Mouse (Mus musculus): Measurements from ENCODE around the gene Fam50a. TPM values are rescaled to one million over a fixed set of nuclear protein-coding genes. Genes with fewer than 3 reads are reported as not detected.
A peak's percentile ranks its signal among the peaks of the same experiment; 100 is the strongest.

Gene Fam50a
- 58.4 and 60.2 TPM in 2 replicates for polyA plus RNA-seq (2015; fragmentation: Nextera tagmentation; extraction: Ambion mirVana)

DNA sequence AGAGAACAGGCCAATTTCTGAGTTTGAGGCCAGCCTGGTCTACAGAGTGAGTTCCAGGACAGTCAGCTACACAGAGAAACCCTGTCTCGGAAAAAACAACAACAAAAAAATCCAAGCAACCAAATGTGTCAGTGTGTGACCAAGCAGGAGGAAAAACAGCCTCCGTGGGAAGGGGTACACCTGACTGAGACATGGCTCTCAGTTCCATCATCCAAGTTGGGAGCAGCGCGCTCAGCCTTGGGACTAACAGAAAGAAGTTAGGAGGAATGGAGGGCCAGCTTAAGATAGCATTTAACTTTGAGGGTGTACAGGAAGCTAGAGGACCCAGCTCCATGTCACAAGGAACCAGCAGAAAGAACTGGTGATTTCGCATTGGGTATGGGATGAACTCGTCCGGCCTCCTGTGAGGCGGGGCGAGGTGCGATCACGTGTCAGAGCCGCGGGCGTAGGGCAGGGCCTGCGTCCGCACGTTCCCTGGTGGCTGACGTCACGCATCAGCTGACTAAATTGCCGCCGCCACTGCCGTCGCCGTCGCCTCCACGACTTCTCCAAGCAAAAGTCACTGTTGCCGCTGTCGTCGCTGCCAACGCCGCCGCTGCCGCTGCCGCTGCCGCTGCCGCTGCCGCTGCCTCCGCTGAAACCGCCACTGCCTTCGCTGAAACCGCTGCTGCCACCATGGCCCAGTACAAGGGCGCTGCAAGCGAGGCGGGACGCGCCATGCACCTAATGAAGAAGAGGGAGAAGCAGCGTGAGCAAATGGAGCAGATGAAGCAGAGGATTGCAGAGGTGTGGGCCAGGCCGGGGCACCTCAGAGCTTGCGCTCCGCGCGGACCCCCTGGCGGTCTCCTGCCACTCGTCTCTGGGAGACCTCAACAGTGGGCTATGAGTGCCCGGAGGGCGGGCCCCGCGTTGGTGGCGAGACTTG is at the start of gene Fam50a:
Gene Fam50a (plus strand): TSS at position 494 of the 925 bp plus-strand sequence.
- peak; percentile 89 for DNase-seq (ENCODE audit: low spot score)

DNA sequence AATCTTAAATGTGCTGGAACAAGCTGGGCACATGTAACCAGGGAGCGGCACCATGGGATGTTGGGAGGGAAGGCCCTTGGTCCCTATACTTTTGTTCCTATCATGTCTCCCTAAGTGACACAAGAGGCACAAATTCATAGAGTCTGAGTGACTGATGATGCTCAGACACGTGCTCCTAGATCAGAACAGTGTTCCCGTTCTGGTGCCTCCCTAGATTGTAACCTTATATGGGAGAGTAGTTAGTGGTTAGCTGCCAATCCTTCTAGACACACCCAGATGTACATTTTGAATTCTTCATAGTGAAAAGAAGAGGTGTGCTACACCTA is 43.1 kb upstream of the Fam50a start:
- DNase-seq (ENCODE audit: low spot score), result no peak

DNA sequence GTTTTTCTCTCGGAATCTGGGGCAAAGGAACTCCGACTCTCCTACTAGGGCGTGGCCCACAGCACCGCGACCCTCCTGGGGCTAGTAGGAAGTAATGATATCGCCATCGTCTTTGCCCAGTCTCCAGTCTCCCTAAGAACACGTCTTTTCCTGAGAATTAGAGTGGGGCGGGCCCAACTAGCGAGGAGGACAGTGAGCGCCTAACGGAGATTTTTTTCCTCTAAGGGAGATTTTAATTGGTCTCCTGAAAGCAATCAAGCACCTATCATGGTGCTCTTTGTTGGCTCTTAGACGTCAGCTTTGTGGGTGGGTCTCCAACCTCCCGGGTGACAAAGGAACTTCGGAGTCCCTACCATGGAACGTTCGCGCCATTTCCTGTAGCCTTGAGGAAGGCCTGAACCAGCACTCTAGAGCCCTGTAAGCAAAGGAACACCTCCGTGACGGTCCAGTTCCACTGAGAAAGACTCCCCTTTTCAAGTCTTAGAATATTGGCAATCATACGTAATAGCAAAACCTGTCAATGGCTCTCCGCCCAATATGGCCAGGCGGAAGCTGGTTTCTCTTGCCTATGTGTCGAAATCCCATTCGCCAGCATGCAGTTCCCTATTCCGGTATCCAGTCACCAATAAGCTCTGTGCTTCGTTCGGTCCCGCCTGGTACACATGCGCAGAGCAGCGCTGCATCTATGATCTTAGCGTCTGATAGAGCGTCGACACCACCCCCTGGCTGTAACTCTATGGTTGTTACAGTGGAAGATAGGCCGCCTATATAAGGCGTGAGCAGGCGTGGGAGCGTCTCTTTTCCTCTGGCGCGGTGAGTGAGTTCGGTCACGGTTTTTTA is 42.6 kb upstream of the Fam50a start, which contains the start of gene Rpl10:
Gene Rpl10 (plus strand): TSS at position 751 of the 840 bp plus-strand sequence.
- DNase-seq (ENCODE audit: low spot score), result peak; percentile 96

DNA sequence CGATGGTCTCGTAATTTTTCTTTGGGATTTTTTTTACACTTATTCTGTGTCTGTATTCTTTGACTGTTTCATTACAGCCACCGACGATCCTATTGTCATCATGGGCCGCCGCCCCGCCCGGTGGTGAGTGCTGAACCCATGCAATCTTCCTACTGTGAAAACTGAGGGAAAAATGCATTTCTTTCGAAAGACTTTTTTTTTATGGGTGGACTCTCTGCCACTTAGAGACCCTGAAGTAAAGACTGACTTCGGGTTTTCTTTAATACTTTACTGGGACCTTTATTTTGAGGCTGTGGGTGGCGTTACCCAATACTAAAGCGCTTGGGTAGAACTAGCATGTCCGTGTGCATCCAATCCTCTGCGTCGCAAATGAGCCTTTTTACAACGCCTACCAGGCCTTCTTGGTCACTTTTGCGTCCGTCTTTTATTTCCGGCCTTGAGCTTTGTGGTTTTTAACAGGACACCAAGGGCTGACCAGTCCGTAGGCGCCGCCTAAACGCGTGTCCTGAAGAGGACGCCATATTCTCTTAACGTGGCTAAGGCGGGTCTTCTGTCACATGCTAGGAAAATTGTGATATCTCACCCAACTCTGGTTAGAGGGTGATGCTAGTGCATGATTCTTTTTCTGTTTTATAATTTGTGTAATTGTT is 41.8 kb upstream of the Fam50a start:
- DNase-seq (ENCODE audit: low spot score), result peak; percentile 18

DNA sequence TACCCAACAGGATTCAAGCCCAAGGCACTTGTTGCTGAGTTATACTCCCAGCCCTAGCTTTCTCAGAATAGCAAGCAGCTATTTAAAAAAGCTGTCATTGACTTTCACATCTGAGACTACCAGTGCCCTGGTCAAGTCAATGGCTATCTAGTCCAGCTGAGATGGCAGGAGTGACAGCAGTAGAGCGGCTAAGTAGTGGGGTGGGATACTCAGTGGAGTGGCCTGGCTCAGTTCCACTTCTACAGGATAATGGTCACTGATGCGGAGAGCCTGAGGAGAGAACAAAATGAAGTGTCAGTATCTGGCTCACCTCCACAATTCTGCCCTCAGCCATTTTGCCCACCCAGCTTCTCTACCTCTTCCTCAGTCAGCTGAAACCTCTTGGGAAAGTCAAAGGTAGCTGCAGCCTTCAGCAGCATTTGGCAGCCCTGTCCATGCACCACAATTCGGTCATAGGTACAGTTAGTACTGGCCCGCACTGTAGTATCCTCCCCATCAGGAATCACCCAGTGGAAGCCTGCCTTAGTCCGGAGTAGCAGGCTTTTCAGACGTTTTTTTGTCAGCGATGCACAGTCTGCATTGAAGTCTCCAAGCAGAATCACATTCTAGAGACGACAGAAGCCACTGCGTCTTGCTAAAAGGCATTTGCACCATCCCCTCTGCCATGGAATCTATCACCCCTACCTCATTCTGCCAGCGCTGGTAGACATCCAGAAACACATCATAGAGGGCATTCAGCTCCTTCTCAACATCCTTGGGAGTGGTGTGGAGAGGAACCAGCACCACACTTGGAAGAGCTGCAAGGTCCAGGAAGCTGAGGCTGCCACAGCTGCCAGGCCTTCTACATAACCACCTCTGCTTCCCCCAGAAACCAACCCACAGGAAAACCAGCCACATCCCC is 39.2 kb upstream of the Fam50a start:
- DNase-seq (ENCODE audit: low spot score), result no peak

DNA sequence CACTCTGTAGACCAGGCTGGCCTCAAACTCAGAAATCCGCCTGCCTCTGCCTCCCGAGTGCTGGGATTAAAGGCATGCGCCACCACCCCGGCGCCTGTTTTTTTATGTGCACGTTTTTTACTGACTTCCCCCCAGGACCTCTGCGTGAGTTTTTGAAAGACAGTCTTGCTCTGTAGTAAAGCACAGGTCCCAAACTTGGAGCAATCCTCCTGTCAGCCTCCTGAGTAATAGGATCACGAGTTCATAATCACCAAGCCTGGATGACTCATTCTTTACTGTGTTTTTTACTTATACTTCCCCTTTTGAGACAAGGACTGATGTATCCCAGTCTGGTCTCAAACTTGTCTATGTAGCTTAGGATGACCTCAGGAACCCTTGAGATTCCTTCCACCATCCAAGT is 34.9 kb upstream of the Fam50a start:
- no peak for DNase-seq (ENCODE audit: low spot score)

DNA sequence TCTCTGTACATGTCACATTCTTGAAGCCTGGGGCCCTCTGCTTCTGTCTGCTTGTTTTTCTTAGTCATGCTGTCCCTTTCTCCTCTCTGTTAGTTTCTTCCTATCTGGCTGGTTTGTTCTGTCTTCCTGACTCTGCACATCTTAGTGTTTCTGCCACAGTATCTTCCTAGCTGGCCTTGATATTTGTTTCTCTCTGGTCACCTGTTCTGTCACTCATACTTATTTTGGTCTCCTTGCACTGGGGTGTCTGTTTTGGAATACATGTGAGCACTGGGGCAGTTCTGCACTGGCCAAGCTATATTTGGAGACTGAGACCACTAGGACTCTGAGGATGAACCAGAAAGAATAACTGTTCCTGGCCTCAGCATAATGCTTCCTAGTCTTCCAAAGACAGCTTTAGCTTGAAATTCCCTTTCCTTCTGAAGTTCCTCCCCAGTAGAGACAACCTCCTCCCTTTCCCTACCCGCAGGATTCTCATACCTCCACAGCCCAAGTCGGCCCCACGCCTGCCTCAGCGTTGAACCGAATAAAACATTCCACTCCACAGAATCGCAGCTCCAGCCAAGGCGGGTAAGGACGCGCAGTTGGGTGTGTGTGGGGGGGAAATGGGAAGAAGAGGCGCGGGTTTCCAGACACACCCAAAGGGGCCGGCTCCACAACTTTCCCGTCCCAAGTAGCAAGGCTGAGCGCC is 31.6 kb upstream of the Fam50a start:
- DNase-seq (ENCODE audit: low spot score), result no peak

DNA sequence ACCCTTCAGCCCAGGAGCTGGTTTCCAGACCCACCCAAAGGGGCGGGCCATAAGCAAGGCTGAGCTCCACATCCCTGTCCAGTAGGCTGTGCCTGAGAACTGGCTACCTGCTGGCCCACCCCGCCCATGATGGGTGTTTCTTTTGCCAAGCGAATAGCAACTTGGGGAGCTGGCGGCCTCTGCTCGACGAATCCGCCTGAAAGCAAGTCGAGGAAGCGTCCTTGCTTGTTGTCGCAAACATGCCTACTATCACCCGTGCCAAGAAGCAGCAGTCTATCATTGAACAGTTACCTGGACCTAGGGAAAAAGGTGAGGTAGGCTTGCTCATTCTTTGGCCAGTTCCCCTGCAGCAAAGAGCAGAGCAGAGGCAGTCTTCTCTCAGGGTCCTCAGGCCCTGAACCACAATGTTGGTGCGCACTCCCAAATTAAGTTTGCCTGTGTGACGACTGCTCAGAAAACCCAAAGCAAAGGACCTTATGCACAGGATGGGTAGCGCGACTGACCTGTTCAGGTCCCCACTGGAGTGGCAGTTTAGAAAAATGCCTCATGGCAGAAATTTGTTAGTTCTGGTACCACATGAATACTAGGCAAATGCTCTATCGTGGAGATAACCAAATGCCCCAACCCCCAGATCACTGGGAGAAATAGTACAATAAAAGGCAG is 31.0 kb upstream of the Fam50a start, which contains the start of the genes Taz and Dnase1l1:
Gene Taz (plus strand): TSS at position 181 of the 663 bp plus-strand sequence.
Gene Dnase1l1 (minus strand): TSS at position 606 of the 663 bp plus-strand sequence.
- DNase-seq (ENCODE audit: low spot score), result peak; percentile 54

DNA sequence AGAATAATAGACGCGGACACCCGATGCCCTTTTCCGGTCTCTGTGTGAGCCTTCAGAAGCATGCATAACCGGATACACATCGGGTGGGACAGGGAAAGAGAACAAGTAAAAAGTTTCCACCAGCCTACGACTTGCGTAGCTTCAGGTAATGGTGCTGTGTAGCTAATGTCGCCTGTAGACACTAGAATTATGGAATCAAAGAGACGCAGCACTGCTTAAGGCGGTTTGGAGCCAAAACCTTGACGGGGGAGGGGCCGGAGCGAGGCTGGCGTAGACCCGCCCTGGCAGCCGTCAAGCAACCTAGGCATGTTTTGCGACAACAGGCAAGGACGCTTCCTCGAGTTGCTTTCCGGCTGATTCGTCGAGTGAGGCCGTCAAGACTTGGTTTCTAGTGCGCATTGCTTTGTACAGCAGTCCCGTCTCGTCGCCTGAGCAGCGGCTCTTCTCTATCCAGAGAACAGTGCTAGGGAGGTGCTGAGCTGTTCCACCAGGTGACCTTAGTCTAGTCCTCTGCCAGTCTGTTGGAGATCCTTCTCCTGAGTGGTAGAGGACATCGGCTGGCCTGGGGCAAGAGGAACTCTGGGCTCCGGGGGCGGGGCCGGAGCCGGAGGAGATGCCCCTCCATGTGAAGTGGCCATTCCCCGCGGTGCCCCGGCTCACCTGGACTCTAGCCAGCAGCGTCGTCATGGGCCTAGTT is 30.3 kb upstream of the Fam50a start:
- peak; percentile 88 for DNase-seq (ENCODE audit: low spot score)

DNA sequence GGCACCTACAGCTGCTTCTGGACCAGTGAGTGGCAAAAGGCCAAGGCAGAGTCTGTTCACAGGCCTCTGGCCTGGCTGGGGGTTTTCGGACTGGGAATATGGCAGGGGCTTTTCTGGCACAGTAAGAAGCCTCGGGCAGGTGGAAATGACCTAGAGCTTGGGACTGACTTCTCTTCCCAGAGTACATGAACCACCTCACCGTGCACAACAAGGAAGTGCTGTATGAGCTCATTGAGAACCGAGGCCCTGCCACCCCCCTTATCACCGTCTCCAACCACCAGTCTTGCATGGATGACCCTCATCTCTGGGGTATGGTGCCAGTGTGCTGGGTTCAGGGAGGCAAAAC is 29.8 kb upstream of the Fam50a start:
- DNase-seq (ENCODE audit: low spot score), result no peak

DNA sequence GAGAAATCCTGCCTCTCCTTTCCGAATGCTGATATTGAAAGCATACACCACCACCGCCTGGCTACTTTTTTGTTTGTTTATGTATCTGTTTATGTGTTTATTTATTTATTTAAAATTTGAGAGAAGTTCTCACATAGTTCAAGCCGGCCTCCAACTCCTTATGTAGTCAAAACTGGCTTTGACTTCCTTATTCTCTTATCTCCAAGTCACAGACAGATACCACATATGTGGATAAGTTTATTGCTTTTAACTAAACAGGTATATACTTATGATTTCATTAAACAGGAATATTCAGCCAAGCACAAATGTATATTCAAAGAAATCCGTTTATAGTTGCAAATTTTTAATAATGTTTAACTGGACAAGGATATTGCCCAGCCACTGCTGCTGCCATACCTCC is 19.4 kb upstream of the Fam50a start:
- DNase-seq (ENCODE audit: low spot score), result no peak

DNA sequence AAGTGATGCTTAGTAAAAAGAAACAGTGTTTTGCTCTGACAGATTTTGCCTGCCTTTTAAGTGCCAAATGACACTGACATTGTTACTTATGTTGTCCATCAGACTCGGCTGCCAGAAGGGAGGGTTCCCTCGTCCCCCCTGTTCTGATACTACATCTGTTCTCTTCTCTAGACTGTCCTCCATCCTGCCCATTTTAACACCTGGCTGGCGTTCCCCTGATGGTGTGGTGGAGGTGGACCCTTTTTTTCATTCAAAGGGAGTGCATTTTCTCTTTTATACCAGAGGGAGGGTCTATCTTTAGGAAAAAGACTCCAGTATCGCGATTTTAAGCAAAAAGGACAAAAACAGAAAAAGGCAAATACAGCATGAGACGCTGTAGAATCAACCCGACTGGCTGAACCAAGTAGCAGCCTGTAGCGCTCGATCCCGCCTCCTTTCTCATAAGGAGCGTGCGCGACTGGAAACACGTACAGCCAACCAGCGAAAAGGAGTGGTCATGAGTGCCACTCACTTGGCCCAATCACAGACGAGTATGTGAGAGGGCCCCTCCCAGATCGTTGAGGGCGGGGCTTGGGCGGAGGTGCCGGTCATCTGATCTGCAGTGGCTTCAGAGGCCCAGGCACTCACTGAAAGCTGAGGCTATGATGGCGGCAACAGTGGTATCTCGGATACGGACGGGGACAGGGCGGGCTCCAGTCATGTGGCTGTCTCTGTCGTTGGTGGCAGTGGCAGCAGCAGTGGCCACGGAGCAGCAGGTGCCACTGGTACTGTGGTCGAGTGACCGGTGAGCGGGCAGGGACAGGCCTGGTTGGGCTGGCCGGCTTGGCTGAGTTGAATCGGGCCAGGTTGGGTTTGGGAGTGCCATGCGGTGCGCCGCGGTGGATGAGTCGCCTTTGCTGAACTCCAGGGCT is 16.0 kb upstream of the Fam50a start, which contains the start of gene Atp6ap1:
Gene Atp6ap1 (plus strand): TSS at position 560 of the 911 bp plus-strand sequence.
- DNase-seq (ENCODE audit: low spot score), result peak; percentile 88

DNA sequence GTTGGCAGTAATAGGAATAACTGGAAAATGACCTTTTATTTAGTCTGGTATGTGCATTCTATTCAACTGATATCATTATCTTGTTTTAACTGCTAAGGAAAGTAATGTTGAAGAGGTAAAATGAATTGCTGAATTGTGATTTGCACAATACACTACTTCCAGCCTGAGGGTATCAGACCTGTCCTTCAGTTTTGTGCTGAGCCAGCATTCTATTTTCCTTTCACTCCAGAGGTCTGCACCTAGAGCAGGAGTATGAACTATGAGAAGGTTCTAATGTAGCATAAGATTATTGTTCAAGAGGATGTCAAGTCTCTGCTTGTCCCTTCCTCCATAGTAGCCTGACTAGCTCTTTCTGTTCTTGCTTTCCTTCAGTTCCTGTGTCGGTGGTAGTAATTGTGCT is 14.5 kb upstream of the Fam50a start:
- no peak for DNase-seq (ENCODE audit: low spot score)

DNA sequence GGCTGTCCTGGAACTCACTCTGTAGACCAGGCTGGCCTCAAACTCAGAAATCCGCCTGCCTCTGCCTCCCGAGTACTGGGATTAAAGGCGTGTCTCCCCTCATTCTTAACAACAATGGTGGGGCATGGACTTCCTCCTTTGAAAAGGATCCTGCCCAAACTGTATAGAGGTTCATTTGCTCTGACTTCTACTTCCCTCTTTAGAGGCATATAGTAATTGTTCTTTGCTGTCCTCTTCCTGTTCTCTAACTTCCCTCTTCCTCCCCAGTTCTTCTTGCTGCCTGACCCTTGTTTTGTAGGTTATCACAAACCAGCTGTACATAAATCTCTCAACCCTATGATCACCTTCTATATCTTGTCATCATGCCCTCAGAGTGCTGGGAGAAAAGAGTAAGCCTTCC is 13.1 kb upstream of the Fam50a start:
- no peak for DNase-seq (ENCODE audit: low spot score)

DNA sequence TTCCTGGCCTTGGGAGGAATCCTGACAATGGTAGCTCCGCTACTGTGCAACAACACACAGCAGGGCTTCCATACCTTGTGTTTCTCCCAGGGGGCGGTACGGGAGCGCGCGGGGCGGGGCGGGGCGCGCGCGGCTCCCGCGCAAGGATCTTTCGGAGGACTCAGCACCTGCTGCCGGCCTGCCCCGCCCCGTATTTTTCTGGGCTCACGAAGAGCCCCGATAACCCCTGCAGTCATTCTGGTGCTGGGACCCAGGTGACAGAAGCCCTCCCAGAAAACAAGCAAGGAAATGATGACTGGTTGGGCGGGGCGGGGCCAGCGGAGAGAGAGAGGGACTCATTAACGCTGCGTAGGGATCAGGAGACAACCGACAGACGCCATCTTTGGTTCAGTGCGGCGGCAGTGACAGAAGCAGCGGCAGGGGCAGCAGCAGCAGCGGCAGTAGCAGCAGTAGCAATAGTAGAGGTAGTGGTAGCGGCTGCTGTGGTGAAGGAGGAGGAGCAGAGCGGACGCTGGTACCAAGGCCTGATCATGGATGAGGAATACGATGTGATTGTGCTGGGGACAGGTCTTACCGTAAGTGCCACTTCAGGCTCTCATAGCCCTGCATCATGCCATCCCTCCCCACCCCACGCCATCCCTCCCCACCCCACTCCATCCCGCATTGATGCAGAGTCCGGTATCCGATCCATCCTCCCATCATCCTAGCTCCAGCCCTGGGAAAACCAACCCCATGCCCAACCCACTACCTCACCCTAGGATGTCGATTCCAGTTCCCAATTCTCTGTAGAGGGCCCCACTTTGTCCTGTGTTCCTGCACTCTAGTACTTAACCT is 7.7 kb upstream of the Fam50a start, which contains the start of gene Gdi1:
Gene Gdi1 (plus strand): TSS at position 132 of the 834 bp plus-strand sequence.
- DNase-seq (ENCODE audit: low spot score), result peak; percentile 85

DNA sequence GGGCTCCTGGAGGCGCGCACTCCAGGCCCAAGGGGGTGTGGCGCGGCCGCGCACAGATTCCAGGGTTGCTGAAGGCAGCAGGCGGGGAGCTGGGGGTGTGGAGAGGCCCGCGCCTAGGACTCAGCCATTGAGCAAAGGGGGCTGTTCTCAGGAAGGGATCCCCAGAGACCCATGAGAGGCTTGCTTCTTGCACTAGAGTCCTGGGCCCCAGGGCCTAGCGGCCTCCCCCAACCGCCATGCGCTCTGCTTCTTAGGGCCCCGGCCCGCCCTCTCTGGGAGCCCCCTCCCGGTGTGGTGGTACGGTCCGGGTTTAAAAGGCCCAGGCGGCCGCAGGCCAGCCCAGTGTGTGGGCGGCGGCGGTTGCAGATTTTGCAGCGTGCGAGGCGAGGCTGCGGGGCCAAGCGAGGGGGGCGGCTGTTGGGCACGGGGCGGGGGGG is 15.9 kb downstream of the Fam50a start, which contains the start of gene Plxna3:
Gene Plxna3 (plus strand): TSS at position 342 of the 437 bp plus-strand sequence.
- peak; percentile 53 for DNase-seq (ENCODE audit: low spot score)

All from thymus, postnatal 0 days (tissue).